Mouse (Mus musculus): ENCODE measurements around the gene Npas3. TPM values are rescaled to one million over a fixed set of nuclear protein-coding genes. Genes with fewer than 3 reads are reported as not detected.

Npas3 gene
- polyA plus RNA-seq, 1 experiment from 2014 or later = 1.1 TPM

- Histone ChIP-seq H3K9me3 (no peaks in the 10 kb centered on the region), H3K27me3 (replicated peaks) (no peaks in the 10 kb centered on the region), H3K4me3 (no peak overlapping the region), H3K4me1 (peaks cover 27% of the 10 kb centered on the region), H3K9ac (no peak overlapping the region), H3K36me3 (no peaks in the 10 kb centered on the region), H3K27ac (replicated peaks) (peak overlapping the region; percentile 61), H3K4me2 (peak overlapping the region; percentile 58; the same call in 1 of the 2 replicates)
- no peak for ATAC-seq (ENCODE audit: extremely low read depth, insufficient number of reproducible peaks, low FRiP score, low TSS enrichment)
- WGBS = 56% methylated on average over 13 of the region's 13 CpGs
These were observed 504.0 kb downstream of the Npas3 start for GRCm38 (mm10) chr12:53752281-53753072.

- peak overlapping the region; percentile 18 for H3K4me3 ChIP-seq
- ATAC-seq (ENCODE audit: extremely low read depth, insufficient number of reproducible peaks, low FRiP score, low TSS enrichment) = no peak
- H3K9me3 ChIP-seq = no peaks in the 10 kb centered on the region
- WGBS = 33% methylated on average over 13 of the region's 13 CpGs
- peak overlapping the region; percentile 29; the same call in 1 of the 2 replicates for H3K9ac ChIP-seq
- H3K27me3 ChIP-seq (replicated peaks) = no peaks in the 10 kb centered on the region
- peak overlapping the region; percentile 61 for H3K27ac ChIP-seq (replicated peaks)
- H3K4me1 ChIP-seq = peaks cover 27% of the 10 kb centered on the region
- H3K36me3 ChIP-seq = no peaks in the 10 kb centered on the region
- H3K4me2 ChIP-seq = peak overlapping the region; percentile 58
These were observed 505.0 kb downstream of the Npas3 start for GRCm38 (mm10) chr12:53753368-53753937.

GRCm38 (mm10) chr12:53754236-53754635, 505.8 kb downstream of the Npas3 start:
- Histone ChIP-seq H3K27me3 (replicated peaks) (no peaks in the 10 kb centered on the region), H3K9me3 (no peaks in the 10 kb centered on the region), H3K27ac (replicated peaks) (no peak overlapping the region), H3K4me3 (no peak overlapping the region), H3K9ac (no peak overlapping the region), H3K36me3 (no peaks in the 10 kb centered on the region), H3K4me1 (peaks cover 27% of the 10 kb centered on the region), H3K4me2 (no peak overlapping the region)
- 36% methylated on average over 7 of the region's 7 CpGs for WGBS
- ATAC-seq (ENCODE audit: extremely low read depth, insufficient number of reproducible peaks, low FRiP score, low TSS enrichment) = no peak

- H3K4me2 ChIP-seq = no peak overlapping the region
- H3K27me3 ChIP-seq (replicated peaks) = no peaks in the 10 kb centered on the region
- H3K36me3 ChIP-seq = no peaks in the 10 kb centered on the region
- ATAC-seq (ENCODE audit: extremely low read depth, insufficient number of reproducible peaks, low FRiP score, low TSS enrichment) = no peak
- H3K4me3 ChIP-seq = no peak overlapping the region
- no peaks in the 10 kb centered on the region for H3K9me3 ChIP-seq
- peaks cover 19% of the 10 kb centered on the region for H3K4me1 ChIP-seq
- 73% methylated on average over 6 of the region's 6 CpGs for WGBS
- no peak overlapping the region for H3K27ac ChIP-seq (replicated peaks)
- H3K9ac ChIP-seq = no peak overlapping the region
These were observed 509.2 kb downstream of the Npas3 start for GRCm38 (mm10) chr12:53757631-53758030.

- no peak for ATAC-seq (ENCODE audit: extremely low read depth, insufficient number of reproducible peaks, low FRiP score, low TSS enrichment)
- Histone ChIP-seq H3K4me3 (no peak overlapping the region), H3K9ac (no peak overlapping the region), H3K4me2 (no peak overlapping the region), H3K27ac (replicated peaks) (no peak overlapping the region), H3K4me1 (peaks cover 12% of the 10 kb centered on the region), H3K36me3 (no peaks in the 10 kb centered on the region), H3K9me3 (no peaks in the 10 kb centered on the region), H3K27me3 (replicated peaks) (no peaks in the 10 kb centered on the region)
- WGBS = 78% methylated on average over 5 of the region's 5 CpGs
These were observed 509.9 kb downstream of the Npas3 start for GRCm38 (mm10) chr12:53758356-53758755.

GRCm38 (mm10) chr12:53764143-53764542, 515.7 kb downstream of the Npas3 start:
- no peak for ATAC-seq (ENCODE audit: extremely low read depth, insufficient number of reproducible peaks, low FRiP score, low TSS enrichment)
- Histone ChIP-seq H3K27me3 (replicated peaks) (no peaks in the 10 kb centered on the region), H3K4me1 (no peaks in the 10 kb centered on the region; the same call in 1 of the 2 replicates), H3K36me3 (no peaks in the 10 kb centered on the region), H3K9me3 (no peaks in the 10 kb centered on the region), H3K4me2 (no peak overlapping the region), H3K27ac (replicated peaks) (no peak overlapping the region), H3K4me3 (no peak overlapping the region), H3K9ac (no peak overlapping the region)
- WGBS = 68% methylated on average over 4 of the region's 4 CpGs

GRCm38 (mm10) chr12:53768392-53768791, 519.9 kb downstream of the Npas3 start:
- 66% methylated on average over 11 of the region's 11 CpGs for WGBS

GRCm38 (mm10) chr12:53771394-53771936, 523.0 kb downstream of the Npas3 start:
- Histone ChIP-seq H3K4me3 (no peak overlapping the region), H3K27ac (replicated peaks) (no peak overlapping the region), H3K27me3 (replicated peaks) (no peaks in the 10 kb centered on the region), H3K4me1 (peaks cover 7% of the 10 kb centered on the region; the same call in 1 of the 2 replicates), H3K9me3 (no peaks in the 10 kb centered on the region), H3K9ac (no peak overlapping the region), H3K36me3 (no peaks in the 10 kb centered on the region), H3K4me2 (no peak overlapping the region)
- 73% methylated on average over 14 of the region's 14 CpGs for WGBS
- no peak for ATAC-seq (ENCODE audit: extremely low read depth, insufficient number of reproducible peaks, low FRiP score, low TSS enrichment)

More at GRCm38 (mm10) chr12:53768392-53768791, 519.9 kb downstream of the Npas3 start:
- peaks cover 7% of the 10 kb centered on the region; the same call in 1 of the 2 replicates for H3K4me1 ChIP-seq
- H3K9ac ChIP-seq = no peak overlapping the region
- no peak overlapping the region for H3K4me2 ChIP-seq
- H3K9me3 ChIP-seq = no peaks in the 10 kb centered on the region
- no peak overlapping the region for H3K27ac ChIP-seq (replicated peaks)
- no peak for ATAC-seq (ENCODE audit: extremely low read depth, insufficient number of reproducible peaks, low FRiP score, low TSS enrichment)
- H3K27me3 ChIP-seq (replicated peaks) = no peaks in the 10 kb centered on the region
- no peak overlapping the region for H3K4me3 ChIP-seq
- H3K36me3 ChIP-seq = no peaks in the 10 kb centered on the region

- no peak overlapping the region for H3K4me3 ChIP-seq
- H3K9me3 ChIP-seq = no peaks in the 10 kb centered on the region
- no peaks in the 10 kb centered on the region for H3K27me3 ChIP-seq (replicated peaks)
- 64% methylated on average over 11 of the region's 11 CpGs for WGBS
- 0 out of 2 replicates have a peak, but pooled peaks cover 6% of the 10 kb centered on the region for H3K4me1 ChIP-seq
- H3K27ac ChIP-seq (replicated peaks) = no peak overlapping the region
- H3K9ac ChIP-seq = no peak overlapping the region
- H3K36me3 ChIP-seq = no peaks in the 10 kb centered on the region
- H3K4me2 ChIP-seq = no peak overlapping the region
- no peak for ATAC-seq (ENCODE audit: extremely low read depth, insufficient number of reproducible peaks, low FRiP score, low TSS enrichment)
These were observed 533.5 kb downstream of the Npas3 start for GRCm38 (mm10) chr12:53781850-53782552.

- WGBS = 83% methylated on average over 10 of the region's 10 CpGs
These were observed 541.0 kb downstream of the Npas3 start for GRCm38 (mm10) chr12:53789501-53789900.

DNA sequence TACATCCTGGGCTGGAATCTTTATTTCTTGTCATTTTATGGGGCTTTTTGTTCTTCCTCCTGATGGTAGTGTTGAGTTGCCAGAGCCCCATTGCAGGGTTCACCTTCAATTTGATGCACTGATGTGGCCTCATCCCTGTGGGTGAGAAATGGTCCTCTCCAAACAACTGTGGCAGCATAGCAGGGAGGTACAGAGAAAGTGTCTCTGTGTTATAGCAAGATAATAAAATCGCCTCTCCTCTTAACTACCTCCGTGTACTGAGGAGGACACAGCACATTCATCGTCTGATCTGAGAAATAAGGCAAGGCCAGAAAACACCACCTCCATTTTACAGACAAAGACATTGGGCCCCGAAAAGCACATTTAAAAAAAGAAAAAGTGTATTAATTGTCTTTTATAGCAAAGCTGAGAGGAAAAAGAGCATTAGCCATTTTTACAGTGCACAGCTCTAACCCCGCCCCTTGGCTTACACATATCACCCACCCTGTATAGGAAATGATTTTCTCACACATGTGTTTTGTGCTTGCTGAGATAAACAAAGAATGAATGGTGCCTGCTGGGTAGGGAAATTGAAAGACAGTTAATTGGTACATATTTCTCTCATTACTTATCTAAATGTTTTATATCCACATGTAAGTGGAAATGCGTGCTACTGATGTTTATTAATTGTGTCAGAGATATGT, 546.4 kb downstream of the Npas3 start:
- Histone ChIP-seq H3K4me3 (no peak overlapping the region), H3K4me2 (no peak overlapping the region), H3K9me3 (no peaks in the 10 kb centered on the region), H3K9ac (no peak overlapping the region), H3K27ac (replicated peaks) (no peak overlapping the region), H3K36me3 (no peaks in the 10 kb centered on the region), H3K27me3 (replicated peaks) (no peaks in the 10 kb centered on the region), H3K4me1 (no peaks in the 10 kb centered on the region)
- 73% methylated on average over 6 of the region's 6 CpGs for WGBS
- no peak for ATAC-seq (ENCODE audit: extremely low read depth, insufficient number of reproducible peaks, low FRiP score, low TSS enrichment)

More at GRCm38 (mm10) chr12:53789501-53789900, 541.0 kb downstream of the Npas3 start:
- Histone ChIP-seq H3K27me3 (replicated peaks) (no peaks in the 10 kb centered on the region), H3K4me2 (no peak overlapping the region), H3K4me1 (no peaks in the 10 kb centered on the region), H3K27ac (replicated peaks) (no peak overlapping the region), H3K36me3 (no peaks in the 10 kb centered on the region), H3K9me3 (no peaks in the 10 kb centered on the region), H3K4me3 (no peak overlapping the region), H3K9ac (no peak overlapping the region)
- ATAC-seq (ENCODE audit: extremely low read depth, insufficient number of reproducible peaks, low FRiP score, low TSS enrichment) = no peak

Measured in heart, embryonic 13.5 days (tissue).